Mouse (Mus musculus) spleen, adult 2 months (tissue): ENCODE data around the gene Ppip5k2. TPM values are rescaled to one million over a fixed set of nuclear protein-coding genes. Genes with fewer than 3 reads are reported as not detected.

Source experiments
- DNase-seq, 2 experiments: peaks; one replicate each; pipeline versions ENCODE4 v3.0.0 to v3.0.0-alpha.2; 2012 to 2021; ENCODE audit warnings: low spot score in 2 of 2, low read depth in 1 of 2
- H3K27ac ChIP-seq: fragments of 200-500 bp; 2 replicates; pipeline ENCODE4 v1.5.1; 2012; ENCODE audit warnings: low read length, inconsistent platforms; ENCODE audit not compliant: insufficient read depth
- H3K27me3 ChIP-seq: fragments of 200-500 bp; 2 replicates; pipeline ENCODE4 v1.6.1; 2012; ENCODE audit warnings: mild to moderate bottlenecking, moderate library complexity, low read length, inconsistent platforms; ENCODE audit not compliant: control insufficient read depth, insufficient read depth
- H3K36me3 ChIP-seq: fragments of 200-500 bp; 2 replicates; pipeline ENCODE4 v1.6.1; 2012; ENCODE audit warnings: mild to moderate bottlenecking, low read length, inconsistent platforms; ENCODE audit not compliant: control insufficient read depth, insufficient read depth
- H3K4me1 ChIP-seq: fragments of 200-500 bp; 2 replicates; pipeline ENCODE4 v1.6.1; 2011; ENCODE audit warnings: inconsistent platforms; ENCODE audit not compliant: control insufficient read depth, insufficient read depth, insufficient read length
- H3K4me3 ChIP-seq: fragments of 200-500 bp; 2 replicates; pipeline ENCODE4 v1.5.1; 2011; ENCODE audit warnings: mild to moderate bottlenecking, inconsistent platforms; ENCODE audit not compliant: insufficient read depth, insufficient read length; ENCODE audit errors: extremely low read depth
- CTCF ChIP-seq: fragments of 200-500 bp; IDR thresholded peaks from 2 replicates; pipeline ENCODE4 v1.5.1; 2011; ENCODE audit warnings: mild to moderate bottlenecking, inconsistent platforms; ENCODE audit not compliant: insufficient read depth, insufficient read length, insufficient replicate concordance; ENCODE audit errors: extremely low read depth
- POLR2A ChIP-seq: fragments of 200-500 bp; IDR thresholded peaks from 2 replicates; pipeline ENCODE4 v1.6.1; 2011; ENCODE audit warnings: low read depth, low read length, inconsistent platforms
- WGBS: fragments of 180-500 bp; shearing (Covaris S2); methylation state at CpG from one replicate; pipeline ENCODE4 v1.1.7; 2018; 5-methylcytosine and 5-hydroxymethylcytosine counted together
- polyA plus RNA-seq: library from polyadenylated mRNA; depleted of rRNA; stranded (reverse); fragments of >200 nt; gene quantifications from 2 replicates; pipeline ENCODE4 v1.2.3, GENCODE M21; 2012

Ppip5k2 gene
- polyA plus RNA-seq, 1 experiment, result 3.8 TPM

DNA sequence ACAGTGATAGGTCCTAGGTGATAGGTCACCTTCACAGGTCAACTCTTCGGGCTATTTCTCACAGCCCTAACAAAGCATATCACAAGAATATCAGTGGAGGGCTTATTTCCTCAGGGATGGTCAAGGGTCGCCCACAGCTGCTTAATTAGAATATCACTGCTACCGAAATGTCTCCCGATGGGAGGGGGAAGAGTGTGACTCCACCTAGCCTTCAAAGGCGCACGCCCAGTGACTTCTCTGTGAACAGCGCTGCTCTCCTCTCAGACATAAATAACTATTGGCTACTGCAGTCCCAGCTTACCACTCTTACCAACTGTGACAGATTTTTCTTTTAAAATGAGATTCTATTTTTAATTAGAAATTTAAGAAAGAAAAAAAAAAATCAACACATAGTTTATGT, 9.6 kb downstream of the Ppip5k2 start:
- no peak for TF ChIP-seq POLR2A
- TF ChIP-seq CTCF, result no peak
- Histone ChIP-seq H3K4me3 (no peak overlapping the region), H3K27me3 (no peaks in the 10 kb centered on the region), H3K4me1 (no peaks in the 10 kb centered on the region), H3K36me3 (peaks cover 4% of the 10 kb centered on the region), H3K27ac (no peak overlapping the region)
- WGBS, result 91% methylated on average over 7 of the region's 7 CpGs
- no peak for DNase-seq

DNA sequence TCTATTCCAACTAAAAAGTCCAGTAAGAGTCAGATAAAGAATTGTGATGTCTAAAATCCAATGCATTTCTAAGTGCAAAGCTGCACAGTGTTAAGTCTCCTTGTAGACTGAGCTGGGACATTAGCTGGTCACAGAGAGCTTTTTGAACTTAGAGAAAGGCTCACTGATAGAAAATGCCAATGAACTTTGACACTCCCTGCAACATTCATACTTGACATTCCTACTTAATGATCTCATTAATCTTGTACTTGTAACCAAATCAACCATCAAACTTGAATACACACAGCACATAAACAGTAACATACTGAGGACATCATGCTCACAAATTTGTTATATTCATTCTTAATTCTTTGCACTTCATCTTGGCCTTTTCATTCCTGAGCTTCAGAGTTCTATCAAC, 10.4 kb downstream of the Ppip5k2 start:
- TF ChIP-seq POLR2A (no peak), CTCF (no peak)
- Histone ChIP-seq H3K36me3 (peaks cover 10% of the 10 kb centered on the region), H3K27ac (no peak overlapping the region), H3K4me1 (no peaks in the 10 kb centered on the region), H3K27me3 (no peaks in the 10 kb centered on the region), H3K4me3 (no peak overlapping the region)
- no peak for DNase-seq

GRCm38 (mm10) chr1:97754392-97754791, 15.8 kb downstream of the Ppip5k2 start:
- no peak overlapping the region for H3K27ac ChIP-seq
- H3K4me3 ChIP-seq, result no peak overlapping the region
- peaks cover 18% of the 10 kb centered on the region for H3K36me3 ChIP-seq
- no peaks in the 10 kb centered on the region for H3K27me3 ChIP-seq
- no peak for TF ChIP-seq CTCF
- H3K4me1 ChIP-seq, result no peaks in the 10 kb centered on the region
- 89% methylated on average over 4 of the region's 4 CpGs for WGBS
- no peak for DNase-seq

DNA sequence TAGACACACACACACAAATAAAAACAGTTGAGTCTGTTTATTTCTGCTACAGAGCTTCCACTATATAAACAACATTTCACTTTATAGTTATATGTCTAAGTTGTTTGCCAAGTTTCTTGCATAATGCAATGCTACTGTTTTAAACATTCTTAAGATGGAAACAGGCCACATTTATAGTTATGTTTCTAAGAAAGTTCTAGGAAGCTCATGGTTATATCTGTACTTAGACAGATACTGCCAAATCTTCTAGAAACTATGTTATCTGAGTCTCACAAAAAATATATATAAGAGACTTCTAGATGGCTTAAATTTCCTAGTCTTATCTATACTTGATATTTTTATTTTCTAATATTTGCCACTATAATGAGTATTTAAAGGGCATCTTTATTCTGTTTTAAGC, 17.0 kb downstream of the Ppip5k2 start:
- Histone ChIP-seq H3K27me3 (no peaks in the 10 kb centered on the region), H3K4me1 (no peaks in the 10 kb centered on the region), H3K4me3 (no peak overlapping the region), H3K36me3 (peaks cover 18% of the 10 kb centered on the region), H3K27ac (no peak overlapping the region)
- DNase-seq, result no peak
- TF ChIP-seq CTCF, result no peak
- no peak for TF ChIP-seq POLR2A

DNA sequence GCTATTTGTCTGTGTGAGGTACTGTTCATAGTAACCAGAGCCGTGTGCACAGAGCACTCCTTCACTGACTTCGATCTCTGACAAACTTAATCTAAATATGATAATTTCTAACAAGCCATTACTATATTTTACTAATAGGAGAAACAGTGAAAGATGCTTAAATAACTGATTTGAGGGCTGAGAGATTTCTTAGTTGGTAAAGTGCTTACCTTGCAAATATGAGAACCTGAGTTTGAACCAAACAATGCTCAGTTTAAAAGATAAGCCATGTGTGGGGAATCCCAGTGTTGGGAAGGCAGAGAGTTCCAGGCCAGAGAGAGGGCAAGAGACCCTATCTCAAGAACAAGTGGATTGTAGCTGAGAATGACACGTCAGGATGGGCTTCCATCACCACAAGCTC, 22.0 kb downstream of the Ppip5k2 start:
- no peak for DNase-seq
- no peaks in the 10 kb centered on the region for H3K4me1 ChIP-seq
- WGBS, result 91% methylated on average over 3 of the region's 3 CpGs
- TF ChIP-seq POLR2A, result no peak
- TF ChIP-seq CTCF, result no peak
- H3K36me3 ChIP-seq, result peaks cover 20% of the 10 kb centered on the region
- H3K27ac ChIP-seq, result no peak overlapping the region
- H3K4me3 ChIP-seq, result no peak overlapping the region
- no peaks in the 10 kb centered on the region for H3K27me3 ChIP-seq

GRCm38 (mm10) chr1:97746261-97746660, 23.9 kb downstream of the Ppip5k2 start:
- Histone ChIP-seq H3K27ac (no peak overlapping the region), H3K4me1 (no peaks in the 10 kb centered on the region), H3K27me3 (no peaks in the 10 kb centered on the region), H3K4me3 (no peak overlapping the region), H3K36me3 (peaks cover 22% of the 10 kb centered on the region)
- TF ChIP-seq POLR2A (no peak), CTCF (no peak)
- DNase-seq, result no peak
- WGBS, result 90% methylated on average over 7 of the region's 7 CpGs

- H3K4me1 ChIP-seq, result no peaks in the 10 kb centered on the region
- 92% methylated on average over 4 of the region's 4 CpGs for WGBS
- H3K27ac ChIP-seq, result no peak overlapping the region
- H3K4me3 ChIP-seq, result no peak overlapping the region
- no peak for DNase-seq
- no peaks in the 10 kb centered on the region for H3K27me3 ChIP-seq
- peaks cover 23% of the 10 kb centered on the region for H3K36me3 ChIP-seq
- TF ChIP-seq POLR2A, result no peak
Observed at GRCm38 (mm10) chr1:97745712-97746111, 24.5 kb downstream of the Ppip5k2 start.
